Mouse (Mus musculus) mammary gland, adult 2 months (tissue): ENCODE results near the gene Olfr969. TPM values are rescaled to one million over a fixed set of nuclear protein-coding genes. Genes with fewer than 3 reads are reported as not detected.

ENCODE experiments used
- polyA plus RNA-seq: library from polyadenylated mRNA; depleted of rRNA; stranded (reverse); fragments of >200 nt; gene quantifications from 2 replicates; pipeline ENCODE4 v1.2.3, GENCODE M21; 2012; ENCODE audit warnings: low replicate concordance; rRNA removed

The Olfr969 gene
- polyA plus RNA-seq = not detected in 2 replicates

GRCm38 (mm10) chr9:39790558-39790957, at the start of gene Olfr969:
TSS of gene Olfr969 (plus strand) at chr9:39790945.

GRCm38 (mm10) chr9:39745949-39746348, 44.8 kb upstream of the Olfr969 start, which contains the start of gene Olfr967:
TSS of gene Olfr967 (plus strand) at chr9:39746249.

GRCm38 (mm10) chr9:39783153-39783552, 7.6 kb upstream of the Olfr969 start, which contains the start of gene Olfr968:
TSS of gene Olfr968 (minus strand) at chr9:39783253.

GRCm38 (mm10) chr9:39808560-39808959, 17.8 kb downstream of the Olfr969 start, which contains the start of gene Olfr970:
TSS of gene Olfr970 (plus strand) at chr9:39808860.

GRCm38 (mm10) chr9:39836576-39836975, 45.8 kb downstream of the Olfr969 start, which contains the start of gene Olfr971:
TSS of gene Olfr971 (plus strand) at chr9:39836876.

Other genes with a start within 250 kb of the Olfr969 start
- gene Olfr958, start 236.9 kb upstream of the Olfr969 start, polyA plus RNA-seq = not detected in 2 replicates
- gene Olfr959, start 215.4 kb upstream of the Olfr969 start, polyA plus RNA-seq = not detected in 2 replicates
- gene AW551984, start 186.5 kb upstream of the Olfr969 start, polyA plus RNA-seq = 5.5 and 7.6 TPM in 2 replicates
- gene Olfr148, start 180.3 kb upstream of the Olfr969 start, polyA plus RNA-seq = not detected in 2 replicates
- not detected in 2 replicates for gene Olfr960, start 169.6 kb upstream of the Olfr969 start, polyA plus RNA-seq
- gene Olfr961, start 145.9 kb upstream of the Olfr969 start, polyA plus RNA-seq = not detected in 2 replicates
- not detected in 2 replicates for gene Olfr963, start 123.7 kb upstream of the Olfr969 start, polyA plus RNA-seq
- not detected in 2 replicates for gene Olfr149, start 83.8 kb upstream of the Olfr969 start, polyA plus RNA-seq
- not detected in 2 replicates for gene Olfr965, start 79.6 kb upstream of the Olfr969 start, polyA plus RNA-seq
- gene Olfr150, start 60.0 kb upstream of the Olfr969 start, polyA plus RNA-seq = not detected in 2 replicates
- not detected in 2 replicates for gene Olfr967, start 44.7 kb upstream of the Olfr969 start, polyA plus RNA-seq
- not detected in 2 replicates for gene Olfr968, start 7.7 kb upstream of the Olfr969 start, polyA plus RNA-seq
- not detected in 2 replicates for gene Olfr970, start 17.9 kb downstream of the Olfr969 start, polyA plus RNA-seq
- not detected in 2 replicates for gene Olfr971, start 45.9 kb downstream of the Olfr969 start, polyA plus RNA-seq
- not detected in 2 replicates for gene Olfr972, start 75.5 kb downstream of the Olfr969 start, polyA plus RNA-seq
- not detected in 2 replicates for gene Olfr229, start 116.4 kb downstream of the Olfr969 start, polyA plus RNA-seq
- gene Olfr974, start 146.6 kb downstream of the Olfr969 start, polyA plus RNA-seq = not detected in 2 replicates
- not detected in 2 replicates for gene Olfr975, start 161.1 kb downstream of the Olfr969 start, polyA plus RNA-seq
- not detected in 2 replicates for gene Olfr976, start 170.2 kb downstream of the Olfr969 start, polyA plus RNA-seq
- not detected in 2 replicates for gene Olfr978, start 201.2 kb downstream of the Olfr969 start, polyA plus RNA-seq
- not detected in 2 replicates for gene Olfr979, start 212.5 kb downstream of the Olfr969 start, polyA plus RNA-seq
- not detected in 2 replicates for gene Olfr980, start 218.6 kb downstream of the Olfr969 start, polyA plus RNA-seq
- gene Olfr981, start 230.5 kb downstream of the Olfr969 start, polyA plus RNA-seq = not detected in 2 replicates